Mouse (Mus musculus) neutrophil, adult 83 days (primary cell): ENCODE data around the gene Map4k3. TPM values are rescaled to one million over a fixed set of nuclear protein-coding genes. Genes with fewer than 3 reads are reported as not detected.

Experiments
- total RNA-seq, 2 experiments: library from RNA; stranded (reverse); gene quantifications; one replicate each; pipeline ENCODE4 v1.2.4; 2023

Gene Map4k3
- total RNA-seq = 1 to 10 TPM; 4.5 to 7.2 TPM

GRCm38 (mm10) chr17:80728062-80728858 lies at the start of gene Map4k3:
Gene Map4k3, minus strand, starts transcription at chr17:80728485.

GRCm38 (mm10) chr17:80577639-80578038 lies 150.6 kb downstream of the Map4k3 start, which contains the start of gene Cdkl4:
Gene Cdkl4, minus strand, starts transcription at chr17:80577813.

Other genes with a start within 250 kb of the Map4k3 start
- 10 to 100 TPM; 11.7 to 13.5 TPM for gene Sos1, start 248.0 kb downstream of the Map4k3 start, total RNA-seq
- under 1 TPM; 0.26 to 0.53 TPM for gene Cdkl4, start 150.7 kb downstream of the Map4k3 start, total RNA-seq
- under 1 TPM in 1 of 2 experiments, not detected in 1; 0.46 TPM for gene Tmem178, start 216.1 kb upstream of the Map4k3 start, total RNA-seq